In genomic region chr4:32982716-32983175, GRCm38 (mm10) we compare ENCODE assay signal across 8 mouse cellular contexts. TPM values are rescaled to one million over a fixed set of nuclear protein-coding genes. Genes with fewer than 3 reads are reported as not detected.
DNase-seq lines count a peak whose midpoint lies in the region; ATAC-seq lines count a peak whose summit lies in the region.

Rragd (plus strand) TSS chr4:32983037.

- H3K9ac ChIP-seq in hindbrain, embryonic 12.5 days = peak within 1 kb of the TSS; percentile 87
- peak within 1 kb of the TSS; percentile 46 for H3K9ac ChIP-seq in stomach, embryonic 15.5 days

- 0 out of 2 replicates have a peak, but pooled peaks cover 4% of the 10 kb centered on the region for H3K27me3 ChIP-seq in hindbrain, embryonic 12.5 days
- H3K27me3 ChIP-seq in stomach, embryonic 15.5 days (replicated peaks) = no peaks in the 10 kb centered on the region

- peaks cover 23% of the 10 kb centered on the region for H3K4me1 ChIP-seq in hindbrain, embryonic 12.5 days
- H3K4me1 ChIP-seq in stomach, embryonic 15.5 days = no peaks in the 10 kb centered on the region

- 0% methylated on average over 11 of the region's 18 CpGs for WGBS in hindbrain, embryonic 12.5 days
- whole genome bisulfite sequencing in stomach, embryonic 15.5 days = 0% methylated on average over 16 of the region's 18 CpGs

- H3K4me2 ChIP-seq in hindbrain, embryonic 12.5 days (replicated peaks) = peak within 1 kb of the TSS; percentile 95
- peak within 1 kb of the TSS; percentile 98 for H3K4me2 ChIP-seq in stomach, embryonic 15.5 days

- H3K36me3 ChIP-seq in hindbrain, embryonic 12.5 days = no peaks in the 10 kb centered on the region
- H3K36me3 ChIP-seq in stomach, embryonic 15.5 days = no peaks in the 10 kb centered on the region

- H3K4me3 ChIP-seq in hindbrain, embryonic 12.5 days = peak within 1 kb of the TSS; percentile 71
- H3K4me3 ChIP-seq in stomach, embryonic 15.5 days (replicated peaks) = peak within 1 kb of the TSS; percentile 64

- peak within 1 kb of the TSS; percentile 86 for H3K27ac ChIP-seq in hindbrain, embryonic 12.5 days
- H3K27ac ChIP-seq in stomach, embryonic 15.5 days = no peak within 1 kb of the TSS

- ATAC-seq in activated CD4-positive, CD25-positive, alpha-beta regulatory T cell, adult 4 months = peak; percentile 29
- peak; percentile 82 for ATAC-seq in hindbrain, embryonic 12.5 days (ENCODE audit: low FRiP score)
- ATAC-seq in stomach, embryonic 15.5 days (ENCODE audit: insufficient read depth, low FRiP score, low read depth) = peak; percentile 30; the same call in 1 of the 2 replicates
- no peak for ATAC-seq in megakaryocyte progenitor cell, adult 5-6 weeks (replicated peaks; ENCODE audit: poor library complexity)

- H3K9me3 ChIP-seq in hindbrain, embryonic 12.5 days (replicated peaks) = no peaks in the 10 kb centered on the region
- no peaks in the 10 kb centered on the region for H3K9me3 ChIP-seq in stomach, embryonic 15.5 days

- DNase-seq in CD8-positive naive resting alpha-beta T cell, adult 2 months (ENCODE audit: low read depth in 2 of 2, low spot score in 2 of 2) = peak; percentile 22 to 37
- no peak for DNase-seq in gastrocnemius, adult 18-20 months (ENCODE audit: low spot score)
- DNase-seq in left cerebral cortex, adult 18-20 months (ENCODE audit: low spot score in 2 of 2) = peak; percentile 28 to 53
- DNase-seq in lung, postnatal 25 days (ENCODE audit: low spot score) = peak; percentile 5

RNA-seq across cellular contexts. Expression of gene Rragd, which starts in this region (rescaled TPM):
- polyA plus RNA-seq in activated CD4-positive, CD25-positive, alpha-beta regulatory T cell, adult 4 months (2017; shearing (Covaris generic)) = 1 to 10 TPM; 4.2 to 4.3 TPM
- total RNA-seq in gastrocnemius, adult 18-20 months (2021) = 100 to 1,000 TPM; 174 to 189 TPM
- polyA plus RNA-seq in hindbrain, embryonic 12.5 days (2016; fragmentation: Nextera tagmentation; extraction: Ambion mirVana) = 40.1 and 44.2 TPM in 2 replicates
- 10 to 100 TPM; 94.8 to 95.0 TPM for total RNA-seq in left cerebral cortex, adult 18-20 months (2021)
- polyA plus RNA-seq in stomach, embryonic 15.5 days (2015; fragmentation: Nextera tagmentation; extraction: Ambion mirVana) = 8.9 and 13.0 TPM in 2 replicates
- not detected in 2 replicates for total RNA-seq in megakaryocyte progenitor cell, adult 5-6 weeks (2015)
- total RNA-seq in megakaryocyte progenitor cell, adult 5-6 weeks (2017) = 0.10 TPM in 1 of 2 replicates, not detected in the other

Comparison
In these comparisons a context has a peak if more than half of its experiments do, and no peak if none do; other contexts are left out.
1. RNA of gene Rragd (total RNA-seq): 174 to 189 TPM in gastrocnemius, adult 18-20 months and 94.8 to 95.0 TPM in left cerebral cortex, adult 18-20 months; 0.10 TPM in megakaryocyte progenitor cell, adult 5-6 weeks; every median in the first group is over 10 times any median in the second.